Mouse (Mus musculus) MEL (cell line): ENCODE results near the gene Nelfe. TPM values are rescaled to one million over a fixed set of nuclear protein-coding genes. Genes with fewer than 3 reads are reported as not detected.

Experiments used
- DNase-seq: peaks from one replicate; pipeline ENCODE4 v3.0.0; 2011; ENCODE audit warnings: low read depth, low spot score
- H3K27ac ChIP-seq: 2 replicates; pipeline ENCODE4 v1.5.1; 2012; ENCODE audit warnings: low read depth, mild to moderate bottlenecking, control low read depth, low read length, moderate library complexity; ENCODE audit not compliant: control insufficient read depth
- H3K27me3 ChIP-seq, 2 experiments: fragments of 150-350 bp in 1 of 2; sonication (generic) in 1 of 2; 2 replicates each; pipeline ENCODE4 v1.6.1; 2012; ENCODE audit warnings: low read length in 2 of 2, mild to moderate bottlenecking in 2 of 2, improper control_type of control experiment in 1 of 2, moderate library complexity in 1 of 2; ENCODE audit not compliant: insufficient read depth in 2 of 2, control insufficient read depth in 1 of 2
- H3K36me3 ChIP-seq, 2 experiments: 2 replicates each; pipeline ENCODE4 v1.6.1; 2012 to 2014; ENCODE audit warnings: low read length in 2 of 2, improper control_type of control experiment in 1 of 2, inconsistent platforms in 1 of 2, mild to moderate bottlenecking in 1 of 2; ENCODE audit not compliant: insufficient read depth in 2 of 2, control insufficient read depth in 1 of 2
- H3K4me1 ChIP-seq, 2 experiments: fragments of 150-350 bp in 1 of 2; sonication (generic) in 1 of 2; 2 replicates each; pipeline ENCODE4 v1.6.1; 2012; ENCODE audit warnings: low read length in 2 of 2, improper control_type of control experiment in 1 of 2, mild to moderate bottlenecking in 1 of 2; ENCODE audit not compliant: insufficient read depth in 2 of 2, control insufficient read depth in 1 of 2
- H3K4me3 ChIP-seq, 2 experiments: fragments of 150-350 bp in 1 of 2; sonication (generic) in 1 of 2; 2 replicates each; pipeline ENCODE4 v1.5.1; 2012; ENCODE audit warnings: low read depth in 2 of 2, low read length in 2 of 2, mild to moderate bottlenecking in 2 of 2, moderate library complexity in 2 of 2, control low read depth in 1 of 2, improper control_type of control experiment in 1 of 2; ENCODE audit not compliant: control insufficient read depth in 1 of 2, insufficient read depth in 1 of 2
- H3K79me2 ChIP-seq: 2 replicates; pipeline ENCODE4 v1.6.1; 2012; ENCODE audit warnings: mild to moderate bottlenecking, low read length, moderate library complexity; ENCODE audit not compliant: control insufficient read depth, poor library complexity, insufficient read depth
- H3K9ac ChIP-seq: 2 replicates; pipeline ENCODE4 v1.6.1; 2012; ENCODE audit warnings: low read depth, mild to moderate bottlenecking, control low read depth, low read length, moderate library complexity; ENCODE audit not compliant: control insufficient read depth, poor library complexity, severe bottlenecking
- H3K9me3 ChIP-seq: fragments of 150-350 bp; sonication (generic); replicated peaks from 2 replicates; pipeline ENCODE4 v1.6.1; 2012; ENCODE audit warnings: mild to moderate bottlenecking, low read length, improper control_type of control experiment, moderate library complexity; ENCODE audit not compliant: insufficient read depth
- BHLHE40 ChIP-seq: IDR thresholded peaks from 2 replicates; pipeline ENCODE4 v1.6.1; 2012; ENCODE audit warnings: low read depth, mild to moderate bottlenecking, inconsistent platforms, low read length, improper control_type of control experiment, borderline replicate concordance
- CHD2 ChIP-seq: IDR thresholded peaks from 2 replicates; pipeline ENCODE4 v1.6.1; 2011; ENCODE audit warnings: low read length, improper control_type of control experiment
- E2F4 ChIP-seq: IDR thresholded peaks from 2 replicates; pipeline ENCODE4 v1.6.1; 2011; ENCODE audit warnings: low read depth, low read length, improper control_type of control experiment, borderline replicate concordance
- ETS1 ChIP-seq: IDR thresholded peaks from 2 replicates; pipeline ENCODE4 v1.6.1; 2012; ENCODE audit warnings: low read depth, mild to moderate bottlenecking, inconsistent platforms, low read length, improper control_type of control experiment, moderate library complexity
- GABPA ChIP-seq: IDR thresholded peaks from 2 replicates; pipeline ENCODE4 v1.6.1; 2012; ENCODE audit warnings: low read depth, mild to moderate bottlenecking, inconsistent platforms, low read length, improper control_type of control experiment, moderate library complexity
- HCFC1 ChIP-seq: IDR thresholded peaks from 2 replicates; pipeline ENCODE4 v1.6.1; 2012; ENCODE audit warnings: low read depth, mild to moderate bottlenecking, inconsistent platforms, low read length, improper control_type of control experiment, moderate library complexity
- JUND ChIP-seq: IDR thresholded peaks from 2 replicates; pipeline ENCODE4 v1.6.1; 2011; ENCODE audit warnings: low read depth, mild to moderate bottlenecking, improper control_type of control experiment, low read length
- KAT2A ChIP-seq: conservative IDR thresholded peaks from 2 replicates; pipeline ENCODE4 v1.6.1; 2012; ENCODE audit warnings: low read depth, low read length, improper control_type of control experiment, inconsistent platforms
- MAX ChIP-seq: IDR thresholded peaks from 2 replicates; pipeline ENCODE4 v1.6.1; 2011; ENCODE audit warnings: low read length, improper control_type of control experiment
- MAZ ChIP-seq: IDR thresholded peaks from 2 replicates; pipeline ENCODE4 v1.6.1; 2012; ENCODE audit warnings: low read depth, mild to moderate bottlenecking, inconsistent platforms, low read length, improper control_type of control experiment
- MXI1 ChIP-seq: IDR thresholded peaks from 2 replicates; pipeline ENCODE4 v1.6.1; 2011; ENCODE audit warnings: mild to moderate bottlenecking, low read depth, low read length, improper control_type of control experiment
- MYC ChIP-seq: IDR thresholded peaks from 2 replicates; pipeline ENCODE4 v1.6.1; 2011; ENCODE audit warnings: low read depth, mild to moderate bottlenecking, low read length, improper control_type of control experiment, moderate library complexity
- NELFE ChIP-seq: IDR thresholded peaks from 2 replicates; pipeline ENCODE4 v1.6.1; 2011; ENCODE audit warnings: low read depth, low read length, improper control_type of control experiment
- POLR2A ChIP-seq, 2 experiments: IDR thresholded peaks; 2 replicates each; pipeline ENCODE4 v1.6.1; 2011 to 2012; ENCODE audit warnings: low read length in 2 of 2, mild to moderate bottlenecking in 2 of 2, control low read depth in 1 of 2, improper control_type of control experiment in 1 of 2, low read depth in 1 of 2, moderate library complexity in 1 of 2; ENCODE audit not compliant: control insufficient read depth in 1 of 2, insufficient read depth in 1 of 2, poor library complexity in 1 of 2
- SIN3A ChIP-seq: IDR thresholded peaks from 2 replicates; pipeline ENCODE4 v1.6.1; 2012; ENCODE audit warnings: low read length, improper control_type of control experiment, inconsistent platforms
- TBP ChIP-seq: IDR thresholded peaks from 2 replicates; pipeline ENCODE4 v1.8.0; 2011; ENCODE audit warnings: low read depth, low read length, improper control_type of control experiment
- TCF12 ChIP-seq: IDR thresholded peaks from 2 replicates; pipeline ENCODE4 v1.6.1; 2014; ENCODE audit warnings: low read depth, mild to moderate bottlenecking, inconsistent platforms, low read length, improper control_type of control experiment, moderate library complexity
- UBTF ChIP-seq: IDR thresholded peaks from 2 replicates; pipeline ENCODE4 v1.6.1; 2012; ENCODE audit warnings: low read depth, mild to moderate bottlenecking, inconsistent platforms, low read length, improper control_type of control experiment, moderate library complexity, borderline replicate concordance; ENCODE audit not compliant: insufficient read depth
- USF1 ChIP-seq: IDR thresholded peaks from 2 replicates; pipeline ENCODE4 v1.6.1; 2014; ENCODE audit warnings: low read depth, mild to moderate bottlenecking, inconsistent platforms, low read length, improper control_type of control experiment, moderate library complexity
- USF2 ChIP-seq, 2 experiments: IDR thresholded peaks; 2 replicates each; pipeline ENCODE4 v1.6.1; 2011 to 2012; ENCODE audit warnings: improper control_type of control experiment in 2 of 2, low read length in 2 of 2, borderline replicate concordance in 1 of 2, inconsistent platforms in 1 of 2, low read depth in 1 of 2, mild to moderate bottlenecking in 1 of 2; ENCODE audit not compliant: insufficient read depth in 1 of 2
- ZC3H11A ChIP-seq: IDR thresholded peaks from 2 replicates; pipeline ENCODE4 v1.6.1; 2012; ENCODE audit warnings: low read depth, mild to moderate bottlenecking, inconsistent platforms, low read length, improper control_type of control experiment
- ZKSCAN1 ChIP-seq: IDR thresholded peaks from 2 replicates; pipeline ENCODE4 v1.6.1; 2012; ENCODE audit warnings: low read depth, mild to moderate bottlenecking, inconsistent platforms, low read length, improper control_type of control experiment, moderate library complexity
- ZMIZ1 ChIP-seq: IDR thresholded peaks from 2 replicates; pipeline ENCODE4 v1.6.1; 2012; ENCODE audit warnings: low read depth, mild to moderate bottlenecking, inconsistent platforms, low read length, improper control_type of control experiment, moderate library complexity
- polyA plus RNA-seq, 2 experiments: library from polyadenylated mRNA; stranded (reverse) in 1 of 2; unstranded in 1 of 2; fragments of >175 nt in 1 of 2; fragments of >200 nt in 1 of 2; gene quantifications; 2 replicates each; pipeline versions ENCODE4 v1.2.1 to v1.2.4; 2012; ENCODE audit warnings: low replicate concordance in 2 of 2, low read depth in 1 of 2; ENCODE audit not compliant: insufficient read length in 2 of 2, insufficient read depth in 1 of 2, missing spikeins in 1 of 2
- total RNA-seq: library from RNA; depleted of rRNA; stranded (reverse); fragments of 300-350 nt; gene quantifications from 2 replicates; pipeline ENCODE4 v1.2.3, GENCODE M21; 2012

Nelfe gene
- total and polyA plus RNA-seq, 3 experiments, result 67.6 to 192 TPM; not detected in 1

DNA sequence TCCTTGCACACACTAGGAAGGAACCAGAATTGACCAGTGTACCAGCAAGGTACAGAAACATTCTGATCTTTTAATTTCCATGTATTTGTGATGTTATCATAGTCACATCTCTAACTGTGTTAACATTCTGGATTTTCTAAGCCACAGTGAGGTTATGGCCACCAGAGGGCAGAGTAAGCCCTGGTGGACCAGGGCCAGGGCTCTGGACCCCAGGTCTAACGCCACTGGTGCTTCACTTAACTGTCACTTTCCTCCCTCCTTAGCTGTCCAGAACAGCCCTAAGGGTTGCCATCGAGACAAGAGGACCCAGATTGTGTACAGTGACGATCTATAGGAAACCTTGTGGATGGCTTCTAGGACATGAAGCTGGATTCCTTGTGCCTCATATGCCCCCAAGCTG, 5.6 kb downstream of the Nelfe start (continued):
- no peak for TF ChIP-seq USF1
- no peak for TF ChIP-seq TBP
- TF ChIP-seq BHLHE40, result no peak
- TF ChIP-seq TCF12, result no peak
- TF ChIP-seq ZC3H11A, result peak; percentile 37; the same call in 1 of the 2 replicates
- TF ChIP-seq E2F4, result no peak
- TF ChIP-seq GABPA, result no peak
- no peak for TF ChIP-seq JUND
- TF ChIP-seq MXI1, result no peak
- no peak for TF ChIP-seq POLR2A (IDR thresholded peaks at IDR 0.05; ENCODE audit: control insufficient read depth in 1 of 2, insufficient read depth in 1 of 2, low read depth in 1 of 2, low read length in 2 of 2, poor library complexity in 1 of 2)
- no peak for TF ChIP-seq ETS1
- TF ChIP-seq MYC, result no peak
- TF ChIP-seq CHD2, result no peak
- TF ChIP-seq, all 39 proteins: peak for 4

DNA sequence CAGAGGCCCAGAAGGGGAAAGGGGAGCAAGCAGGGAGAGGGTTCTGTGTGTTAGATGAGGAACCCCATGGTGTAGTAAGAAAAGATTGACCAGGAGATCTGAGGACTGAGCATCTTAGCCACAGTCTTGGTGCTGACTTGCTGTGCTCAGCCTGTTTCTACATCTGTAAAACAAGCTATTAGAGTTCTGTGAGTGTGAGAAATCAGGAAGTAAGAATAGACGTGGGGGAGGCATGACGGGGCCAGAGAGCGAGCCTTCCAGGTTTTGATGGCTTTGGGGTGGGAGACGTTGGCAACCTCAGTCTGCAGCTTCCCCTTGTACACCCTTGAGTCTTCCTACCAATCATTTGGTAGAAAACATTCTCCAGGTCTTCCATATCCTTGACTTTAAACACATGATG, 8.5 kb downstream of the Nelfe start:
- Histone ChIP-seq H3K9ac (no peak overlapping the region), H3K4me1 (no peaks in the 10 kb centered on the region), H3K9me3 (no peaks in the 10 kb centered on the region), H3K36me3 (no peaks in the 10 kb centered on the region), H3K79me2 (no peaks in the 10 kb centered on the region), H3K4me3 (no peak overlapping the region), H3K27me3 (no peaks in the 10 kb centered on the region), H3K27ac (no peak overlapping the region)
- no peak for DNase-seq
- TF ChIP-seq BHLHE40 (no peak), ZC3H11A (no peak), SIN3A (no peak), MAX (no peak), USF2 (IDR thresholded peaks at IDR 0.05; ENCODE audit: borderline replicate concordance in 1 of 2, insufficient read depth in 1 of 2, low read depth in 1 of 2, low read length in 2 of 2) (no peak), ZKSCAN1 (no peak), TCF12 (no peak), HCFC1 (no peak)

DNA sequence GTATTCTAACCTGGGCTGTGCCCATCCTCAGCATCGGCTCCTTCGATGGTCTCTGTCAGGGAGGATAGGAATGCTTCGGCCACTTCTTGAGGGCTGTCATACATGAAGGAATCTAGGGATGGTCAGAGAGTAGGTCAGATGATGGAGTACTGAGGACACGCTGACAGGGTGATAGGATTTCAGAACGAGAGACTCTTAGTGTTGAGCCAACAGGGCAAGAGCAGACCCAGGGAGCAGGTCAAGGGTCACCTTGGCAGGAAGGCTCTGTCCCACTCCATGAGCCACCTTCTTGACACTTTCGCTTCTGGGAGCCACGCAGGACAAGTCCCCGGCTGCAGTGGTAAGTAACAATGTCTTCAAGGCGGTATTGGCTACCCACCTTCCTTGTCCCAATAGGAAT, 10.3 kb downstream of the Nelfe start:
- H3K27ac ChIP-seq, result no peak overlapping the region
- no peak overlapping the region for H3K4me3 ChIP-seq
- H3K9ac ChIP-seq, result no peak overlapping the region
- H3K27me3 ChIP-seq, result no peaks in the 10 kb centered on the region
- H3K4me1 ChIP-seq, result no peaks in the 10 kb centered on the region
- no peaks in the 10 kb centered on the region for H3K36me3 ChIP-seq
- DNase-seq, result no peak
- H3K9me3 ChIP-seq, result no peaks in the 10 kb centered on the region
- TF ChIP-seq TCF12 (no peak), TBP (no peak), ZC3H11A (no peak), GABPA (no peak), ZMIZ1 (no peak), MXI1 (no peak), NELFE (no peak), MAZ (no peak), CHD2 (no peak), KAT2A (no peak), UBTF (no peak)
- H3K79me2 ChIP-seq, result no peaks in the 10 kb centered on the region
